Mouse (Mus musculus) cerebellum, adult 18-20 months (tissue): ENCODE measurements around the gene Gprin1.

Experiments used
- DNase-seq, 2 experiments: peaks; one replicate each; pipeline ENCODE4 v3.0.0; 2021

Gene Gprin1

GRCm38 (mm10) chr13:54759496-54759895 lies 9.8 kb upstream of the Gprin1 start:
- DNase-seq, result peak; percentile 44 to 54

DNA sequence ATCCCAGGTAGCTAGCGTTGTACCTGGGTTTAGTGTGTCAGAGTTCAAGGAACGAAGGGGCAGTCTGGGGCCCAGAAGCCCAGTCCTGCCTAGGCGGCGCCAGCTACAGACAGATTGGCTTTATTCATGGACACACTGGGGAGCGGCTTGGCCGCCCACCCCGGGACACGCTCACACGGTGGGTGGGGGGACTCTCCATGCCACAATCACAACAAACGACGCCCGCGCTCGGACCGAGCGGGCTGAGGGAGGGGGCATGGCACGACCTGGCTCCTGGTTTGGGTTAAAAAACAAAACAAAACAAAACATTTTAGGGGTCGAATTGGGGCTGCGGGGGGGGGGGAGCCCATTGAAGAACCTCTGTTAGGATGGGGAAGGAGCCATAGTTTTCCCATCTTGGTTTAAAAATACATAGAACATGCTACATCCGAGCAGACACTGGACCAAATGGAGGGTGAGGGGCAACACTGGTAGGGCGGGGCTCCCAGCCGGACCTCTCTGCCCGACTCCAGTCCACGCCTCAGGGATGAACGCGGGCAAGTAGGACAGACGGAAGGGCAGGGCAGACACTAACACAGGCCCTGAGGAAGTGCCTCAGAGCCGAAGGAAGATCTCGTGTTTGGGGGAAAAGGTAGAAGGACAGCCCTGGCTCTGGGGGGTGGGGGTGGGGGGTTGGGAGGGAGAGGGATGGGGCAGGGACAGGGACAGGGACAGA lies 9.2 kb upstream of the Gprin1 start:
- peak; percentile 50 to 54 for DNase-seq

DNA sequence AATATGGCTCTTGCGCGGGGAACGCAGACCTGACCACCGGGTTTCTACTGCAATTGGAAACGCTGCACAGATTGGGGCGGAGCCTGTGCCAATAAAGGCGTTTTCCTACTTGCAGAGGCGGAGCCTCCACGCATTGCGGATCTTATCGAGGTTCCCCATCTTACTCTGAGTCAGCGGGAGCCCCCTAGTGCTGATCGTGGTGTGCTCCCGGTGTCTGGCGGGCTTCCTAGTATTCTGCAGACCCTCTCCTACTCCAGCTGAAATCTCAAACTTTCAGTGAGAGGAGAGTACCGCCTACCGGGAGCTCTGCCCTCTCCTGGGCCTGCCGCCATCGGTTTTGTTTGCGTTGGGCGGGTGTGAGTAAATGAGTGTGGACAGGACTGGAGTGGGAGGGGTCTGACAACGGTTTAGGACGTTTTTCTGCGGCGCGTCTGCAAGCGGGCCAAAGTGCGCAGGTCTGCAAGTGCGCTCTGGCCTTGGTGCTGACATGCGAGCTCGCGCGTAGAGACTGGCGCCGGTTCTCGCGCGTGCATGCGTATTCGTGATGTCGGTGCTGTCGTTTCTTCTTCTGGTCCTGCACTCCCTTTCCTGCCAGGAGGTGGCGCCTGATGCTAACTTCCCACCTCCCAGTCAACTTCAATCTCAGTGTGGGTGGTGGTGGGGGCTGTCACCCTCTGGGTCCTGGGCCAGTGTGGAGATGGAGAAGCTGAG lies 8.5 kb upstream of the Gprin1 start:
- DNase-seq, result peak; percentile 96 to 97

- DNase-seq, result peak; percentile 77 to 80
These were observed 7.6 kb upstream of the Gprin1 start for GRCm38 (mm10) chr13:54757093-54757830.

DNA sequence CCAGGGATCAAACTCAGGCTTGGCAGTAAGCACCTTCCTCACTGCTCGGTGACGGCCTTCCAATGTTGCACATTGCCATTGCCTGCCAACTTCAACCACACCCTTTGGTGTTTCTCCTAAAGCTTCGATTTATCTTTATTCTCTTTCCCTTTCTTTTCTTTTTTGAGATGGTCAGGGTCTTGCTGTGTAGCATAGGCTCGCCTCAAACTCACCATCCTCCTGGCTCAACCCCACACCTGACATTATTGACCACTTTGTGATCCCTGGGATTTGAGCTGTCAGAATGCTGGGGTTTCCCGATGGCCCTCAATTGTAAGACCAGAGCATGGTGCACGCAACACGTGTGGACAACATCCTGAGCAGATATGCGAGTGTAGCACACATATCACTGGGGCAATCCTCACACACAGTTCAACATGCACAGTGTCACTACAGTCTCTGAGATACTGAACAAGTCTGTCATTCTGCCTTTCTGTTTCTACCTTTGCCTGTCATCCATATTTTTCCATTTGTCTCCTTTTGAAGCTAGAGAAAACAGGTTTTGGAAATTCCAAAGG lies 6.6 kb upstream of the Gprin1 start:
- DNase-seq, result peak in 1 of 2 experiments; percentile 24

- DNase-seq, result peak in 1 of 2 experiments; percentile 26
These were observed 5.6 kb upstream of the Gprin1 start for GRCm38 (mm10) chr13:54755201-54755830.

GRCm38 (mm10) chr13:54754169-54755080 lies 4.8 kb upstream of the Gprin1 start:
- DNase-seq, result peak in 1 of 2 experiments; percentile 48

- DNase-seq, result no peak
These were observed 4.1 kb upstream of the Gprin1 start for GRCm38 (mm10) chr13:54753733-54754132.

GRCm38 (mm10) chr13:54752656-54753055 lies 3.0 kb upstream of the Gprin1 start:
- DNase-seq, result peak; percentile 69 to 73

DNA sequence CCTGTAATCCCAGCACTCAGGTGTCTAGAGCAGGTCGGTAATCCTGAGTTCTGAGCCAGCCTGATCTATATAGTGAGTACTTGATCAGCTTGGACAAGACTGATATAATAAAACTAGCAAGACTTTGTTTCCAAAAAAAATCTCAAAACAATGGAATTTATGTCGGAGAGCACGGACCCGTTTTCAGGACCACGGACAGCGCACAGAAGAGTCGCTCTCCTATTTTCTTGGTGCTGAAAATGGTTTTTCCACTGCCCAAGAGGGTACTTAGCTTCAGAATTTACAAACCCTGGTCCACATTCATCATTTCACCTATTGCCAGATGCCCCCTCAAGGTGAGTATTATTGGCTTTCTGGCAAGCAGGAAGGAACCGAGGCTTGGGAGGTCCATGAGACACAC lies 1.0 kb upstream of the Gprin1 start:
- no peak for DNase-seq

DNA sequence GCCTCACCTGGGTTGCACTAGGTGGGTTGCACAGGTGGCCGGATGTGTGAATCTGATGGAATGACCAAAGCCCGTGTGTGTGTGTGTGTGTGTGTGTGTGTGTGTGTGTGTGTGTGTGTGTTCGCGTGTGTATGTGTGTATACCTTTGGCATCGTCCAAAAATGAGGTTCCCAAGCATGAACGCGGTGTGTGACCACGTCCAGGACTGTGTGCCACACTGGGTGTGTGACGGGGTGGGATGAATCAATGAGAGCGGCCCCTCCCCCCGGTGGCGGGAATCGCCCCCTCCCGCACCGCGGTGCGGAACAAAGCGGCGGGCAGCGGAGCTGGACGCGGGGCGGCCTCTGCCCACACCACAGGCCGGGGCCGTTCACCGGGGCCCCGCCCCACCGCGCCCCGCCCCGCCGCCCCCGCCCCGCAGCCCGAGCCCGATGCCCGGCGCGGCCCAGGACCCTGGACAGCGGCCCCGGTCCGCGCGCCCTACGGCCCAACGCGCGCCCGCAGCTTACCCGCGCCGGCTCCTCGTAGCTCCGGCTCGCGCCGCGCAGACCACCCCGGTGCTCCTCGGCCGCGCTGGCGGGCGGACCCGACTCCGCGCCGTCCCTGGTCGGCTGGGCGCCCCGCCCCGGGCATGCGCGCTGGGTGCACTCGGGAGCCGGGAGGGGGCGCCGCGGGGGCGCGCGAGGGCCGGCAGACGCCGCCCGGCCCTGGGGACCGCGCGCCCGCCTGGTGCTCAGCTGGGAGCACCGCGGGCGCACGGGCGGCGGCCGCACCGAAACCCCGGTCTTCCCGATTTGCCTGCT lies 412 bp downstream of the Gprin1 start:
- peak; percentile 78 to 93 for DNase-seq

- peak in 1 of 2 experiments; percentile 61 for DNase-seq
These were observed 983 bp downstream of the Gprin1 start for GRCm38 (mm10) chr13:54748721-54749060.

GRCm38 (mm10) chr13:54748190-54748589 lies 1.5 kb downstream of the Gprin1 start:
- DNase-seq, result no peak

DNA sequence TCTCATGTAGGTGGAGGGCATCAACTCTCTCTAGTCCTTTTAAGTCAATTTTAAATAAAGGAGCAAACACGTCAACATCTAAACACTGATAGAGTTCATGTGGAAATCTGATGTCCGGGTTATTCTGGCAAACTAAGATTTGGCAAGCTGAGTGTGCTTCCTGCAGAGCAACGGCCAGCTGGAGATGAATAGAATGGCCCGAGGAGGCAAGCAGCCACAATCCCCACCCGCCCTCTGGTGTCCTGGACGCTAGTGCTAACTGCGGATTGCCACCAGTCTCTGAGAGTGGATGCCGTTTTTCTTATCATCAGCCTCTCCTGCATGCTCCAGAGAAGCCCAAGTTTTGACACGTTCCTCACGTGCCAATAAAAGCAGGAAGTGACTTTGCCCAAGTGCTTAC lies 2.8 kb downstream of the Gprin1 start:
- peak; percentile 80 to 89 for DNase-seq

DNA sequence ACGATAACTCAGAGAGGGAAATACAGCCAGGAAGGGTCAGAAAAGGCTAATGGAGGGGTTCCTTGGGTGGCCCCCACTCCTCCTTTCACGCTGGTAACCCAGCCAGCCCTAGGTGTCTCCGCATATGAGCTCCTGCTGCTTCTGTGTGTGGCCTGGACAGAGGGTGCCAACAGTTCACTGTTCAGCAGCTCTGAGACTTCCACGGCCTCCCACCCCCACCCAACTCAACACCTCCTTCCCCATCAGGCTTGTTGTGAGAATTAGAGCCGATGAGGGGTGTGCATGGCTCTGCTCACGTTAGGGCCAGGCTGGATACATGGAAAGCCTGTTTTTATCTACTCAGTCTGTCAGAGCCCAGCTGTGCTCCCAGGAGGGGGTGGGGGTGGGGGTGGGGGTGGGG lies 3.6 kb downstream of the Gprin1 start:
- DNase-seq, result no peak

DNA sequence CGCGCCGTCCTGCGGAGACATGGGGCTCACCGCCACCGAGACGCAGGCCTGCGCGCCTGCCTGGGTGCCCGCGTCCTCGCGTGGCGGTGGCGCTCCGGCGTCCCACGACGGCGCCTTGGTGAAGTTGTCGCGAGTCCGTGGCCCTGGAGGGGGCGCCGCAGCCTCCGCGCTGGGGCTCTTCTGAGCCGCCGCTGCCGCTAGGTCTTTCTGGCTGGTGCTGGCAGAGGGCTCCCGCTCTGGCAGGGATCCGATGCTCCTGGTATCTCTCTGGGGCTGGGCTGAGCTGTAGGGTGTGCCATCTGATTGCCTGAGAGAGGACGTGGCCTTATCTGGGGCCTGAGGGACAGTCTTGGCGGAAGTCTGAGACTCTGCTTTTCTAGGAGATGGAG lies 11.5 kb downstream of the Gprin1 start:
- DNase-seq, result peak; percentile 64 to 68

GRCm38 (mm10) chr13:54737488-54738212 lies 12.0 kb downstream of the Gprin1 start:
- peak; percentile 55 to 73 for DNase-seq

DNA sequence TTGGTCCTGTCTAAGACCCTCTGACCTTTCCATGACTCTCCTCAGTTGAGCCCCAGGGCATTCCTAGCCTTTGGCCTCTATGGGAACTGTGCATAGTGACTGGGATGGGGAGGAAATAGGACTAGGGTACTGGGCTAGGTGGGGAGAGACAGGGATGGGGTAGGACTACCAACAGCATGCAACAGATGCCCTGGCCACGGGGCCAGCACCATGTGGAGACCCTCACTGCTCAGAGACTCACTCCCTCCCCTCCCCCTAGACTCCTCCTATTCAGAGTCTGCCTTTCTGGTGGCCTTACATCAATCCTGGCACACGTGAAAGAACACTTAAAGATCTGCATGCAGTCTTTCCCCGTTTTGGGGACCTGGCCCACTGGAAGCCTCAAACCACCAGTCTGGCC lies 12.7 kb downstream of the Gprin1 start:
- no peak for DNase-seq

DNA sequence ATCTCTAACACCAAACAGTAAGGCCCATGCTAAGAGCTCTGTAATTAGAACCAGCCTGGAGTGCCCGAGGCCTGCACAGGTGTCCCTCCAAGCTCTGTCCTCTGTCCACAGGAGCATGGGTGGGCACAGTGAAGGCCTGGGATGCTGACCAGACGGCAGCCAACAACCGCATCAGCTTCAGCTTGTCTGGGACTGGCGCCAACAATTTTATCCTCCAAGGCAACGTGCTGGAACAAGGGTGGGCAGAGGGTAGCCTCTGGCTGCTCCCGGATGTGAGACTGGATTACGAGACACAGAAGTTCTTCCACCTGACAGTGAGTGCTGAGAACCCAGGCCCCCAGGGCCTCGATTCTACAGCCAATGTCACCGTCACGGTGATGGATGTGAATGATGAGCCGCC lies 23.5 kb downstream of the Gprin1 start:
- no peak for DNase-seq

GRCm38 (mm10) chr13:54723143-54723542 lies 26.5 kb downstream of the Gprin1 start:
- no peak for DNase-seq
